Mouse (Mus musculus): ENCODE measurements around the gene Klhl29.

GRCm38 (mm10) chr12:5101411-5102024, 274.0 kb downstream of the Klhl29 start:
- TF ChIP-seq CTCF (IDR thresholded peaks at IDR 0.05; ENCODE audit: control insufficient read depth, insufficient read depth, low read length) (no peak), POLR2A (IDR thresholded peaks at IDR 0.05; ENCODE audit: borderline replicate concordance, control insufficient read depth, low read depth, low read length) (no peak)

All from bone marrow, adult 2 months (tissue).